Mouse (Mus musculus) left cerebral cortex, adult 9 months (tissue): ENCODE results near the gene Dhx9.
"Not testable (repeated sequence)": the region's sequence is repeated elsewhere in the genome, so short reads cannot be mapped to it uniquely, and the experiment has no call there.

Experiments
- DNase-seq, 2 experiments: peaks; one replicate each; pipeline ENCODE4 v3.0.0; 2022; ENCODE audit warnings: low spot score in 2 of 2

The Dhx9 gene

DNA sequence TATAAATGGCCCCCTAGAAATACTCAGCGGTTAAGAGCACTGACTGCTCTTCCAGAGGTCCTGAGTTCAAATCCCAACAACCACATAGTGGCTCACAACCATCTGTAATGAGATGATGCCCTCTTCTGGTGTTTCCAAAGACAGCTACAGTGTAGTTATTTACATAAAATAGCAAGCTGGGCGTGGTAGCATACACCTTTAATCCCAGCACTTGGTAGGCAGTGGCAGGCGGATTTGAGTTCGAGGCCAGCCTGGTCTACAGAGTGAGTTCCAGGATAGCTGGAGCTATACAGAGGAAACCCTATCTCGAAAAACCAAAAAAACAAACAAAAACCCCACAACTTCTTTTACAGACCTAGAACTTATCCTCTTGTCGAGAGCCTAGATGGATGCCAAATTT lies 1.3 kb downstream of the Dhx9 start:
- not testable (repeated sequence) for DNase-seq

DNA sequence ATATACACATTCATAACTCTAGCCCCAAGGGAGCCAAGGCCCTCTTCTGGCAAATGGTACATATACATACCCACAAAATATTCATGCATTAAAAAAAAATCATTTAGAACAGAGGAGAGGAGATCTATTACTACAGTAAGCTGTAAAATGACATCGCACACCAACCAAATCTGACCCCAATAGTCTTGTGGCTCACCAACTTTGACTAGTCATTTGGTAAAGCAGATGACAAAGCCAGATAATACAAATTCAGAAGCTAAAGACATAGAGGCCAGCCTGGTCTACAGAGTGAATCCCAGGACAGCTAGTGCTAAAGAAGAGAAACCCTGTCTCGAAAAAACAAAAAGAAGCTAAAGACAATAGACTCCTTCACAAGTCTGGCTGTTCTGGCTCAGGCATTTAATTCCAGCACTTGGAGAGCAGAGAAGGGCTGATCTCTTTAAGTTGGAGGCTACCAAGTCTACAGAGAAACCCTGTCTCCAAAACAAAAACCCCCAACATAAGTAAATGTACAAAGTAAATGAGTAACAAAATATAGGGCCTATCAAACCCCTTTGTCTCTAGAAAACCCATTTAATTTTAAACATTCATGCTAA lies 2.2 kb downstream of the Dhx9 start:
- no peak for DNase-seq

DNA sequence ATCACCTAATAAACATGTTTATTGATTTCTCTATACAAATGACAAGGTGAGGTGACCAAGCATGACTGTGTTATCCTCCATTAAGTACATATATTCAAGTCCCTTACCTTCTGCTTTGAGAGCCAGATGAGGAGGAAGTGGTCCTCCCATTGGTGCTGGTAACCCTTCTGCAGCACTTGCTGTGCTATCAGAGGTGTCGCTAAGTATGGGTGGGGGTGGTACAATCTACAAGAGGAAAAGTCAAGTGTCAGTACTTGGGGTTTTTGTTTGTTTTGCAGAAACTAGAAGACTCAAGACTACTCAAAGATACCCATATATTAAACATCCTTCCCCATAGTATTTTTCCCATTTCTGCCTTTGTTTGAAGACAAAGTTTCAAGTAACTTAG lies 6.4 kb downstream of the Dhx9 start:
- no peak for DNase-seq

DNA sequence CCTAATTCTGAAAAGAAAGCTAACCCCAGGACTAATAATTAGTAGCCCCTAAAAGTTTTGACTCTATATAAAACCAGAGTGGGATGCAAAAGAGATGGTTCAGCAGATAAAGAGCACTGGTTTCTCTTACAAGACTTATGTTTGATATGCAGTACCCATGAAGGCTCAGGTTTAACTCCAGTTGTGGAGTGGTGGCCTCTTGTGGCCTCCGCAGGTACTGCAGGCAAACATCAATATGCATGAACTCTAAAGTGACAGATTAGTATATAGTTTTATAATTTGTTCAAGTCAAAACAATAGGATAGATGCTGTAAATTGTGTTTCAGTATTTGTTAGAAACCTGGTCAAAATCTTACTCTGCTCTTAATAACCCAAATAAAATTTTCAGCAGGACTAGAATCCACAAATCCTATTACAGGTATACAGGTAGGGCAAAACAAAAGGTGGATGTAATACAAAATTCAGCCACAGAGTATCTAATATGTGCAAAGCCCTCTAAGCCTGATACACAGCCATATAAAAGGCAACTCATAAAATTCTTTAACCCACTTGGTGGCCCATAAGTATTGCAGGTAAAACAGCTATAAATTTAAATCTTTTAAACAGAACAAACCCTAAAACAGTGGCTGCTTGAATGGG lies 7.0 kb downstream of the Dhx9 start:
- peak in 1 of 2 experiments; percentile 62 for DNase-seq

DNA sequence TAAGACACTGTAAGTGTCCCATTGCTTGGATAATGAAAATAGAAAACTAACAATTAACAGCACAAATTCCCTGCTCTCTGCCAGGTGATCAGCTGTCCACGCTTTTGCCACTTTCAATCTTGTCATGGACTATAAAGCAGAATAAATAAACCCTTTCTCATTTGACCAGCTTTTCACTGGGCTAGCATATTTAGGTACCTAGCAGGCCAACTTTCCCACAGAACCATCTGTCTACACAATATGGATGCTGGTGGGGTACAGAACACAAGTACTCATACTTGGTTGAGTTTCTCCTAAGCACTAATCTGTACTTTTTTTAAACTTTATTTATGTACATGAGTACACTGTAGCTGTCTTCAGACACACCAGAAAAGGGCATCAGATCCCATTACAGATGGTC lies 8.2 kb downstream of the Dhx9 start:
- no peak for DNase-seq

DNA sequence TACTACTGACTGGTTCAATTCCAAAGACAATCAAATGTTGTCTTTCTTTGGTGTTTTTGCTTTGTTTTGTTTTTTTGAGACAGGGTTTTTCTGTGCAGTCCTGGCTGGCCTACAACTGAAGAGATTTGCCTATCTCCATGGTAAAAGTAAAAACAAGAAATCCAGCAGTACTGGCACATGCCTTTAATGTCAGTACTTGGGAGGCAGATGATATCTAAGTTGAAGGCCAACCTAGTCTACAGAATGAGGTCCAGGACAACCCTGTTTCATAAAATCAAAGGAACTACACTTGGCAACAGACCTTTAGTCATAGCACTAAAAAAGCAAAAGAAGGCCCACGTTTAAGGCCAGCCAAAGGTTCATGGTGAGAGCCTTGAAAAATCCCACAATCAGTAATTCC lies 25.7 kb downstream of the Dhx9 start:
- DNase-seq: no peak

DNA sequence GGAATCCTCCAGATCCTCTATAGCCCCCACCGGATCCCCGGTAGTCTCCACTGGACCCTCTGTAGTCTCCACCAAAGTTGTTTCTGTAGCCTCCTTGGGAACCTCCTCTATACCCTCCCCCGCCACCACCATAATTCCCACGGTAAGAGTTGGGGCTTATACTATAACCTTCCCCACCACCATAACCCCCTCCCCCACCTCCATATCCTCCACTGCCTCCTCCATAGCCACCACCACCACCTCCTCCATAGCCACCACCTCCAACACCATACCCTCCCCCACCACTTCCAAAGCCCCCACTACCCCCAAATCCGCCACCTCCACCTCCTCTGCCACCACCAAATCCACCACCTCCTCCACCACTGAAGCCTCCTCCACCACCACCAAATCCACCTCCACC lies 31.3 kb downstream of the Dhx9 start:
- DNase-seq: no peak

DNA sequence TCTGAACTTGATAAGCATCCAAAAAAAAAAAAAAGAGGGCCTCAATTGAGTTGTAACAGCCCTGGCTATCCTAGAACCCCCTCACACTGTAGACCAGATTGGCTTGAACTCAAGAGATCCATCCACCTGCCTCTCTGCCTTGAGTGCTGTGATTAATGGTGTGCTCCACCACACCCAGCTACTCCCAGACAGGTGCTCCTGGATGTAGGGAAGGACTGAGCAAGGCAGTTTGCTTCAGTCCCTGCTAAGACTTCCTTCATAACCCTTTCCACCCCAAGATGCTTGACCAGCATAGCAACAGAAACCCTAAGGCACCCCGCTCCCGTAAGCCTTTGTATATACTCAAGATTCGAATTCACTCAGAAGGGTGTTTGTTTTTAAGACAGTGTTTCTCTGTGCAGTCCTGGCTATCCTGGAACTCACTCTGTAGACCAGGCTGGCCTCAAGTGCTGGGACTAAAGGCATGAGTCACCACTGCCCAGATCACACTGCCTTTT lies 34.3 kb downstream of the Dhx9 start:
- DNase-seq: no peak

DNA sequence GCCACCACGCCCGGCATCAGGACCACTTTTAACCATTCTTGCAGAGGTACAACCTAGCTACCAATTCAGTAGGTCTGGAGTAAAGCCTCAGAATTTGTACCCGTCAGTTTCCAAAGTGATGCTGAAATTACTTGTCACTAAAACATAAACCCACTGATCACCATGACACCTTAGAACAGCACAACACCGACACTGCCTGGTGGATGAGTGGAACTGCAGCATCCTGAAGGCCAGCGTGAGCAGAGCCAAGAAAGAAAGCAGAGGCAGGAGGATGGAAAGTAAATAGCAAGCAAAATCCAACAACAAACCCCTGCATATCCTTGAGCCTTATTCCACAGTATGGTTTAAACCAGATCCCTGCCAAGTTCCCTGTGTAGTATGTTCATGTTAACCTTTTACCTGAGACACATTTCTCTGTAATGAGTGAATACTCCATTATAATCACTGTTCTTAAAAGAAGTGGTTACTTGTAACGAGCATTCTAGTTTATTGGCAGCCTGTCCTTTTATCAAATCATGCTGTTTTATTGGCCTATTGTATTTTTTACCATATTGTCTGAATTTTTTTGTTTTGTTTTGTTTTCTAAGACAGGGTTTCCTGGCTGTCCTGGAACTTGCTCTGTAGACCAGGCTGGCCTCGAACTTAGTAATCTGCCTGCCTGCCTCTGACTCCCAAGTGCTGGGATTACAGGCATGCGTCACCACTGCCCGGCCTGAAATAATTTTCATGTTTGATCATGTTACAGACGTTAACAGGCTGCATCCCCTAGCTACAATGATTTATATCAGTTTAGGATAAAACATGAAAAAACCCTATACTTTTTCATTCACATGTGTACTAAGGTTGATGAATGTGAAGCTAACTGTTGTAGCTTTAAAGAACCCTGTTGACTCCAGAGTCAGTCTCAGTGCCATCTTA lies 36.0 kb downstream of the Dhx9 start:
- peak in 1 of 2 experiments; percentile 55 for DNase-seq

DNA sequence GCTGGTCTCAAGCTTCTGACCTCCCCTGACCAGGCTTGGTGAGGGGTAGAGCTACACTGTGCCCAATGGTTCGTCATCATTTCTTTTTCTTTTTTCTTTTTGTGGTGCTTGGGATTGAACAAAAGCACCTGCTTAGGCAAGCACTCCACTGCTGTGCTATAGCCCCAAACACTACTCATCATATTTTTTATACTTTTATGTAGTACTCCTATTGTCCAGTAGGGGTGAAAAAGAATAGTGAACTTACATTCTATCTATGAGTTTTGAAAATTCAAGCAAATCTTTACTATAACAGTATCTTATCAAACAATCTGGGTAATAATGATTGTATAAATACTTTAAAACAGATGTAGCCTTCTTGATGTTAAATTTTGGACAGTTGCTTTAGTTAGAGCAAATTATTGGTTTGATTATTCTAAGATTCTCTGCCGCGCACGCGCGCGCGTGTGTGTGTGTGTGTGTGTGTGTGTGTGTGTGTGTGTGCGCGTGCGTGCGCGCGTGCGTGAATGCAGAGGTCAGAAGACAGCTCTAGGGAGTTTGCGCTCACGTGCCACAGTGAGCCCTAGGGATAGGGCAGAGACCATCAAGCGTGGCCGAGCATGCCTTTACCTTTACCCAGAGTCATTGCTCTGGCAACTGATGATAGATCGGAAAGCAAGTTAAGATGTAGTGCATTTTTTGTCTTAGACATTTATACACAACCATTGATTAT lies 41.2 kb downstream of the Dhx9 start:
- no peak for DNase-seq

DNA sequence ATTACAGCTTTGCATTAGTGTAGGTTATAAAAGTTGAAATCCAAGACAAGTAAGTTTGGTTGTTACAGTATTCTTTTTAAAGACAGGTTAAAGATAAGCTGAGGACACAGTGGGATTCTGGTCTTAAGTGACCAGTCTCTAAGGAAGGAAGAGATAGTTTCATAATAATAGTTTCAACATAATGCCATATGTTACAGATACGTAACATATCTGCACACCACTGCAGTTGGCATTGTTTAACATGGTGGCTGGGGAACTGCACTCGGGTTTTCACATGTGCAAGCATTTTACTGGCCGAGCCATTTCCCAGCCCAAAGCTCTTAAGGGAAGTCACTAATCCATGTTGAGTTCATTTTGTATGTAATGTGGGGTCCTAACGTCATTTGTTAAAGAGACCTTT lies 43.8 kb downstream of the Dhx9 start:
- no peak for DNase-seq

DNA sequence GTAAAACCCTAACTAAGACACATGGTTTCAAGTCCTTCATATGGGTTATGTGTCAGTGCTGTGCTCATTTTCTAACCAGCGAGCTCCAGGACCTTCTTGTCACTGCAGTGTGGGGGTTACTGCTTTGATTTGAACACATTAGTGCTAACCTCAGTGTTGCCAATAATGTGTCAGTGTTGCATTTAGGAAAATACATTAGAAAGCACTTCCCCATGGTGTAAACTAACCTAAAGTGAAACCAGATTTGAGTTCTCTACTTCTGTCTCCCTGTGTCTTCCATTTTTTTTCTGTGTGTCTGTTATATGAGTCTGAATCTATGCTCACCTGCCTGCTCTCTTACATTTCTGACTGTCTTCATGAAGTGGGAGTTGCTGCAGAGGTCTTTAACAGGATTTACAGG lies 44.4 kb downstream of the Dhx9 start:
- DNase-seq: no peak

DNA sequence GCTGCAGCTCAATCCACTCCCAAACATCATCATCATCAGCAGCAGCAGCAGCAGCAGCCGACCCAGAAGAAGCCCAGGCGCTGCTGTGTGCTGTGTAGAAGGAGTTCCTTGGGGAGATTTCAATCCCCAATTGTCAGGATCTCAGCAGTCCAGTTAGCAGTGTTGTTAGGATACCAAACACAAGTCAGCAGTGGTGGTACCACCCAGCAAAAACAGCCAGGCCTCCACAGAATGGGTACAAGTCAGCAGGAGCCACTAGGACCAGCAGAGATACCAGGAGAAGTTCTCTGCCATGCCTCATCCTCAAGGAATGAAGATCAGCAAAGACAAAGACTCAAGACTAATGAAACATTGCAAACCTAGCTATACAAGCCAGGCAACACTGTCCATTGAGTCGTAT lies 45.8 kb downstream of the Dhx9 start:
- DNase-seq: no peak

DNA sequence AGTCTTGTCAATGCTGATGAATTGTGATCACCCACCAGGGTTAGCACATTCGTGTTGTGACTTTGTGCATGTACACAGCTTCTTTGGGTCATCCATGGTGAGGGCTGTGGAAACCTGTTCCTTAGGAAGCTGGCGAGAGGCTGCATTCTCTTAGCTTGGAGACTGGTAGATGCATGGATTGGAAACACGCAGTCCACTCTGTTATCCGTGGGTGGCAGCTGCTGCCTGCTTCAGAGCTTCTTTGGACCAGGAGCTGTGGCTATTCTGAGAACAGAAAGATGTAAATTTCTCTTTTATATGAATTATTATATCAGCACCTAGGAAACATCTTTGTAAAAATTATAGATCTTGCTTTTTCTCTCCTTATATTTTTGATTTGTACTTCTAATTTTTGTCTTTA lies 46.7 kb downstream of the Dhx9 start:
- DNase-seq: no peak

DNA sequence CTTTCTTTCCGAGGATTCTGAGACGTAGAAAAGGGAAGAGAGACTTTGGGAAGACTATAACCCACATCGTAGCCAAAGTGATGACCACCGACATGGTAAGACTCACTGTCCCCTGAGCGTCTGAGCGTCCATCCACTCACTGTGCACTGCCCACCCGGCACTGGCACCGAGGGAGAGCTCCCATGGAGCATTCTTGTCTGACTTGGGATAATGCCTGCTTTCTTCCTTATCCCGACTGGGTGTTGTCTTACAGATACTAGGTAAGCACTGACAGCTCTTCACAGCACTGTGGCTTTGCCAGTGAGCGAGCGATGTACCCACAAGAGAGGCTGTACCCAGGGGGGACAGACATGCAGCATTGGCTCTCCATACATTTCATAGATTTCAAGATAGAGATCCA lies 49.9 kb downstream of the Dhx9 start:
- DNase-seq: no peak

DNA sequence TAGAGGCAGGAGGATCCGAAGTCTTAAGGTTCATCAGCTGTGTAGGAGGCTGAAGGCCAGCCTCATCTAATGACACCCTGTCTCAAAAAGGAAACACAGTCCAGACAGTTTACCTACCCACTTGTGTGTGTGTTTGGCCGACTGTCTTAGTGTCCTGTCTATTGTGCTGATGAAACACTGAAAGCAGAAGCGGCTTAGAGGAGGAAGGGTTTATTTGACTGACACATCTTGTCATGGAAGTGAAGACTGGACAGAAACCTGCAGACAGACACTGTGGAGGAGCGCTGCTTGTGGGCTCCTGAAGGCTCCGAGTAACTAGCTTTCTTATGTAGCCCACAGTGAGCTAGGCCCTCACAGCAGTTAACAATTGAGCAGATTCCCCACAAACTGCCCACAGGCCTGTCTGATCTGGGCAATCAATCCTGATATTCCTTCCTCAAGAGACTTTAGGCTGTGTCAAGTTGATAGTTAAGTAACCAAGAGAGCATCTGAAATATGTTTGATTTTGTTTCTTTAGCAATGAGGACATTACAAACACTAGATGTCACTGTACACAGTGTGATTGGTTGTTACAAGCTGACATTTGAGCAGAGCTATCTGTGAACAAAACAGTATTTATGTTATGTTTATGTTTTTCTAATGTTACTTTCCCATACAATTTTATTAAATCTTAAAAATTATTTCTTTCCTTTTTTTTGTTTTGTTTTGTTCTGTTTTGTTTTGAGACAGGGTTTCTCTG lies 53.4 kb downstream of the Dhx9 start:
- no peak for DNase-seq

DNA sequence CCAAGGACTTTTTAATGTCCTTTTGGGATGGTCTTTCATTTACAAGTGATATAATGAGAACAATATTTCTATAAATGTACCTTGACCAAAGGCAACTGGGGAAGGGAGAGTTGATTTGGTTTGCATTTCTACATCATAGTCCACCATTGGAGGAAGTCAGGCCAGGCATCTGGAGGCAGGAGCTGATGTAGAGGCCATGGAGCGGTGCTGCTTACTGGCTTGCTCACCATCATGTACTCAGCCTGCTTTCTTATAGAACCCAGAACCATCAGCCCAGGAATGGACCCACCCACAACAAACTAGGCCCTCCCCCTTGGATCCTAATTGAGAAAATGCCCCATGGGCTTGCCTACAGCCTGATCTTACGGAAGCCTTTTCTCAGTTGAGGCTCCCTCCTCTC lies 55.1 kb downstream of the Dhx9 start:
- DNase-seq: no peak

DNA sequence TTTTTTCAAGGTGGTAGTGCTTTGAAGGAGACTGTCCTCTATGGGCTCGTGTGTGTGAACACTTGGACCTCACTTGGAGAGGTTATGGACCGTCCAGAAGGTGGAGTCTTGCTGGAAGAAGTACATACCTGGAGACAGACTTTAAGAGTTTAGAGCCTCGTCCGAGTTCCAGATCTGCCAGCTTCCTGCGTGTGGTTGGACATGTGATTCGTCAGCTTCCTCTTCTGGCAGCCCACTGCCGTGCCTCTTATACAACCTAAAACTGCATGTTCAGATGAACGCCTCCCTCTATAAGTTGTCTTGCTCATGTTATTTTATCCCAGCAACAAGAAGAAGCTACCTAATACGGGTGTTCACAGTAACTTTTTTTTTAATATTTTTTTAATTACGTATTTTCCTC lies 55.8 kb downstream of the Dhx9 start:
- no peak for DNase-seq

DNA sequence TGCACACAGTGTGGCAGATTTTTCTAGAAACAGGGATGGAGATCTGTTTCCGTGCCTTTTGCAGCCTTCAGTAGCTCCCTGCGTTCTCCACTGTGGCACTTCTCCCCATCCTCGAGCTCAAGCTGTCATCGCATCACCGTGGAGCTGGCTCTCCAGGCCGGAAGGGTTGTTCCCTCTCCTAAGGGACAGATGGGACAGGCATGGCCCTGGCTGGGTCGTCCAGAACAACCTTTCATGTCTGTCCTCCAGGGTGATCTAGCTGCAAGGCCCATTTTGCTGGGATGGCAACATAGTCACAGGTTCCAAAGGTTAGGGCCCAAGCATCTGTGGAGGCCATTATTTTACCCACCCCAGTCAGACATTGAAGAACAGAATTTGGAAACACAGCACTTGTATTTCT lies 56.3 kb downstream of the Dhx9 start:
- DNase-seq: no peak

DNA sequence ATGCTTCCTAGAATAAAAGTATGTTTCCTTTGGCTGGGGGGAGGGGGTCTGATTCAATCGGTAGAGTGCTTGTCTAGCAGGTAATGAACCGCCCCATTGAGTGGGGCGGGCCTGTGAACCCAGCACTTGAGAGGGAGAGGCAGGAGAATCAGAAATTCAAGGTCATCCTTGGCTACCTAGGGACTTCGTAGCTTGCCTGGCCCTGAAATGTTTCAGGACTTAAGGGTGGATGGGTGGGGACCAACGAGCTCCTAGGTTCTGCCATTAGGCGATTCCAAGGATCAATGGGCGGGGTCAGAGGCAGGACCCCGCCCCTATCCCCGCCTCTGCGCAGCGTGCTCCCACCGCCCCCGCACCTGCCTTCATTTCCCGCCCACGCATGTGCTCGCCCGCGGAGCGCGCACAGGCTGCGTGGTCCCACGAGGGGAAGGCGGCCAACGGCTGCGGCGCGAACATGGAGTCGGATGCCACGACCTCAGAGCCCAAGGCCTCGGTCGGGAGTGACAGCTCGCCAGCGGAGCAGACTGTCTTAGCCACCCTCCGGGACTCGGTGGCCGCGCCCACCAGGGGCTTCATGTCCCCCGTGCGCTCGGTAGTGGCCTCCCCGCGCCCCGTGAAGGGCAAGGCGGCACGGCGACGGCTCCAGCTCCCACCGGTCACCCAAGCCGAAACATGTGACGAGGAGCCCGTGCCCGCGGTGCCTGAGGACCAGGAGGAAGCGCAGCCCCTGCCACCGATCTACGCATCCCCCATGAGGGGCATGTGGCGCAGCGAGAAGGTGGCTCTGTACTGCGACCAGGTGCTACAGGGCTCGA lies 62.5 kb downstream of the Dhx9 start, which contains the start of gene Shcbp1l:
Shcbp1l (plus strand) TSS at position 393 of the 815 bp plus-strand sequence.
- DNase-seq: peak; percentile 65 to 79
